Mouse (Mus musculus): ENCODE data around the gene Cilp. TPM values are rescaled to one million over a fixed set of nuclear protein-coding genes. Genes with fewer than 3 reads are reported as not detected.

Cilp gene
- polyA plus RNA-seq, 1 experiment = not detected

- no peak overlapping the region for H3K4me3 ChIP-seq (ENCODE audit: insufficient read depth, low read length)
- H3K27ac ChIP-seq (ENCODE audit: insufficient read depth, low read length) = no peak overlapping the region
- TF ChIP-seq CTCF (IDR thresholded peaks at IDR 0.05; ENCODE audit: borderline replicate concordance, insufficient read depth, low read length) = no peak
- TF ChIP-seq POLR2A (IDR thresholded peaks at IDR 0.05; ENCODE audit: low read depth, low read length) = no peak
- no peaks in the 10 kb centered on the region for H3K4me1 ChIP-seq (ENCODE audit: control insufficient read depth, insufficient read depth, low read length)
Observed at GRCm38 (mm10) chr9:65233243-65233985, 31.6 kb upstream of the Cilp start.

GRCm38 (mm10) chr9:65234734-65235133 lies 30.2 kb upstream of the Cilp start:
- TF ChIP-seq POLR2A (IDR thresholded peaks at IDR 0.05; ENCODE audit: low read depth, low read length) (no peak), CTCF (IDR thresholded peaks at IDR 0.05; ENCODE audit: borderline replicate concordance, insufficient read depth, low read length) (no peak)
- Histone ChIP-seq H3K4me1 (ENCODE audit: control insufficient read depth, insufficient read depth, low read length) (no peaks in the 10 kb centered on the region), H3K4me3 (ENCODE audit: insufficient read depth, low read length) (no peak overlapping the region), H3K27ac (ENCODE audit: insufficient read depth, low read length) (no peak overlapping the region)

GRCm38 (mm10) chr9:65235601-65236000 lies 29.4 kb upstream of the Cilp start:
- Histone ChIP-seq H3K4me3 (ENCODE audit: insufficient read depth, low read length) (no peak overlapping the region), H3K27ac (ENCODE audit: insufficient read depth, low read length) (no peak overlapping the region), H3K4me1 (ENCODE audit: control insufficient read depth, insufficient read depth, low read length) (no peaks in the 10 kb centered on the region)
- TF ChIP-seq POLR2A (IDR thresholded peaks at IDR 0.05; ENCODE audit: low read depth, low read length) = no peak
- TF ChIP-seq CTCF (IDR thresholded peaks at IDR 0.05; ENCODE audit: borderline replicate concordance, insufficient read depth, low read length) = no peak

- H3K4me3 ChIP-seq (ENCODE audit: insufficient read depth, low read length) = no peak overlapping the region
- no peaks in the 10 kb centered on the region for H3K4me1 ChIP-seq (ENCODE audit: control insufficient read depth, insufficient read depth, low read length)
- H3K27ac ChIP-seq (ENCODE audit: insufficient read depth, low read length) = no peak overlapping the region
- TF ChIP-seq CTCF (IDR thresholded peaks at IDR 0.05; ENCODE audit: borderline replicate concordance, insufficient read depth, low read length) (no peak), POLR2A (IDR thresholded peaks at IDR 0.05; ENCODE audit: low read depth, low read length) (no peak)
Observed at GRCm38 (mm10) chr9:65237616-65238015, 27.4 kb upstream of the Cilp start.

GRCm38 (mm10) chr9:65238191-65238760 lies 26.7 kb upstream of the Cilp start:
- H3K27ac ChIP-seq (ENCODE audit: insufficient read depth, low read length) = no peak overlapping the region
- TF ChIP-seq POLR2A (IDR thresholded peaks at IDR 0.05; ENCODE audit: low read depth, low read length) (no peak), CTCF (IDR thresholded peaks at IDR 0.05; ENCODE audit: borderline replicate concordance, insufficient read depth, low read length) (no peak)
- H3K4me3 ChIP-seq (ENCODE audit: insufficient read depth, low read length) = no peak overlapping the region
- no peaks in the 10 kb centered on the region for H3K4me1 ChIP-seq (ENCODE audit: control insufficient read depth, insufficient read depth, low read length)

GRCm38 (mm10) chr9:65239176-65239575 lies 25.8 kb upstream of the Cilp start:
- H3K4me1 ChIP-seq (ENCODE audit: control insufficient read depth, insufficient read depth, low read length) = no peaks in the 10 kb centered on the region
- no peak overlapping the region for H3K4me3 ChIP-seq (ENCODE audit: insufficient read depth, low read length)
- TF ChIP-seq CTCF (IDR thresholded peaks at IDR 0.05; ENCODE audit: borderline replicate concordance, insufficient read depth, low read length) (no peak), POLR2A (IDR thresholded peaks at IDR 0.05; ENCODE audit: low read depth, low read length) (no peak)
- H3K27ac ChIP-seq (ENCODE audit: insufficient read depth, low read length) = no peak overlapping the region

- TF ChIP-seq POLR2A (IDR thresholded peaks at IDR 0.05; ENCODE audit: low read depth, low read length) = no peak
- no peak for TF ChIP-seq CTCF (IDR thresholded peaks at IDR 0.05; ENCODE audit: borderline replicate concordance, insufficient read depth, low read length)
- H3K4me1 ChIP-seq (ENCODE audit: control insufficient read depth, insufficient read depth, low read length) = no peaks in the 10 kb centered on the region
- H3K27ac ChIP-seq (ENCODE audit: insufficient read depth, low read length) = no peak overlapping the region
Observed at GRCm38 (mm10) chr9:65239731-65240130, 25.2 kb upstream of the Cilp start.

GRCm38 (mm10) chr9:65240587-65240986 lies 24.4 kb upstream of the Cilp start:
- TF ChIP-seq POLR2A (IDR thresholded peaks at IDR 0.05; ENCODE audit: low read depth, low read length) = no peak
- no peak for TF ChIP-seq CTCF (IDR thresholded peaks at IDR 0.05; ENCODE audit: borderline replicate concordance, insufficient read depth, low read length)
- no peak overlapping the region for H3K27ac ChIP-seq (ENCODE audit: insufficient read depth, low read length)
- no peak overlapping the region for H3K4me3 ChIP-seq (ENCODE audit: insufficient read depth, low read length)
- no peaks in the 10 kb centered on the region for H3K4me1 ChIP-seq (ENCODE audit: control insufficient read depth, insufficient read depth, low read length)

More at GRCm38 (mm10) chr9:65239731-65240130, 25.2 kb upstream of the Cilp start:
- H3K4me3 ChIP-seq (ENCODE audit: insufficient read depth, low read length) = no peak overlapping the region

GRCm38 (mm10) chr9:65241973-65242372 lies 23.0 kb upstream of the Cilp start:
- H3K4me3 ChIP-seq (ENCODE audit: insufficient read depth, low read length) = no peak overlapping the region
- no peak for TF ChIP-seq POLR2A (IDR thresholded peaks at IDR 0.05; ENCODE audit: low read depth, low read length)
- TF ChIP-seq CTCF (IDR thresholded peaks at IDR 0.05; ENCODE audit: borderline replicate concordance, insufficient read depth, low read length) = no peak
- H3K27ac ChIP-seq (ENCODE audit: insufficient read depth, low read length) = no peak overlapping the region
- no peaks in the 10 kb centered on the region for H3K4me1 ChIP-seq (ENCODE audit: control insufficient read depth, insufficient read depth, low read length)

- TF ChIP-seq POLR2A (IDR thresholded peaks at IDR 0.05; ENCODE audit: low read depth, low read length) (no peak), CTCF (IDR thresholded peaks at IDR 0.05; ENCODE audit: borderline replicate concordance, insufficient read depth, low read length) (no peak)
Observed at GRCm38 (mm10) chr9:65243249-65243648, 21.7 kb upstream of the Cilp start.

More at GRCm38 (mm10) chr9:65243249-65243648, 21.7 kb upstream of the Cilp start:
- Histone ChIP-seq H3K27ac (ENCODE audit: insufficient read depth, low read length) (no peak overlapping the region), H3K4me1 (ENCODE audit: control insufficient read depth, insufficient read depth, low read length) (no peaks in the 10 kb centered on the region), H3K4me3 (ENCODE audit: insufficient read depth, low read length) (no peak overlapping the region)

Data from embryonic fibroblast, embryonic 13.5 days (primary cell).